Comparison of ENCODE assay signal across 27 mouse cellular contexts in genomic region chr2:90788126-90788525, GRCm38 (mm10). TPM values are rescaled to one million over a fixed set of nuclear protein-coding genes. Genes with fewer than 3 reads are reported as not detected.
"Had no signal": no experiment of that assay in that cellular context is flagged by ENCODE, and none has a peak within 500 bp of the region (broad histone marks: within the 10 kb centered on the region; RNA-seq: fewer than 3 reads in every experiment).

No protein-coding gene starts in this region.

- H3K27ac ChIP-seq: embryonic facial prominence, embryonic 10.5 days; embryonic facial prominence, embryonic 12.5 days; embryonic facial prominence, embryonic 13.5 days; embryonic facial prominence, embryonic 15.5 days; forebrain, embryonic 10.5 days; forebrain, embryonic 12.5 days; forebrain, embryonic 13.5 days; forebrain, embryonic 15.5 days; gastrocnemius, adult 2 months had no signal

- DNase-seq: cerebellum, adult 2 months; cerebellum, adult 8-10 months; cerebellum, adult 9-10 months; cerebellum, adult 9-11 months; cerebellum, postnatal 10 days; cerebellum, postnatal 14 days; cerebellum, postnatal 25 days; cerebellum, postnatal 36 days; embryo, embryonic 11 days; forebrain, postnatal 0 days; gastrocnemius, adult 2 months; gastrocnemius, postnatal 10 days; gastrocnemius, postnatal 14 days; gastrocnemius, postnatal 25 days; gastrocnemius, postnatal 36 days; heart, adult 18-20 months had no signal

- H3K27me3 ChIP-seq: embryonic facial prominence, embryonic 12.5 days; forebrain, embryonic 15.5 days had no signal

- H3K36me3 ChIP-seq: embryonic facial prominence, embryonic 10.5 days; embryonic facial prominence, embryonic 12.5 days; embryonic facial prominence, embryonic 13.5 days; embryonic facial prominence, embryonic 15.5 days; forebrain, embryonic 10.5 days; forebrain, embryonic 12.5 days; forebrain, embryonic 15.5 days had no signal

- H3K4me1 ChIP-seq: embryonic facial prominence, embryonic 12.5 days had no signal

- H3K4me3 ChIP-seq: embryonic facial prominence, embryonic 10.5 days; embryonic facial prominence, embryonic 12.5 days; embryonic facial prominence, embryonic 13.5 days; embryonic facial prominence, embryonic 15.5 days; erythroblast, embryonic 14.5 days; forebrain, embryonic 10.5 days; forebrain, embryonic 12.5 days; forebrain, embryonic 13.5 days; forebrain, embryonic 15.5 days; gastrocnemius, adult 2 months had no signal

RNA-seq across cellular contexts. Expression of gene Agbl2, which starts 5.6 kb away (rescaled TPM):
- total RNA-seq: common myeloid progenitor, adult 5-6 weeks; granulocyte monocyte progenitor cell, adult 5-6 weeks had no signal
- polyA plus RNA-seq: erythroblast, embryonic 14.5 days had no signal
